Mouse (Mus musculus) left cerebral cortex, postnatal 10 days (tissue): Measurements from ENCODE around the gene Wiz. TPM values are rescaled to one million over a fixed set of nuclear protein-coding genes. Genes with fewer than 3 reads are reported as not detected.

Experiments used
- DNase-seq, 2 experiments: peaks; one replicate each; pipeline ENCODE4 v3.0.0; 2021 to 2022; ENCODE audit warnings: low spot score in 2 of 2, mixed read lengths in 1 of 2; ENCODE audit errors: extremely low spot score in 1 of 2
- intact Hi-C: fragments of 180-260 bp; cut with DNase I; formaldehyde crosslinking; loops from one replicate; pipeline ENCODE4 v1.15.1; 2025
- total RNA-seq, 2 experiments: library from RNA; stranded (reverse); gene quantifications; 2 replicates each; pipeline ENCODE4 v1.2.3; 2021

Gene Wiz
- total RNA-seq, 2 experiments from 2014 or later = 91.6 to 99.3 TPM

- DNase-seq = no peak
- intact Hi-C loops = no loop called here
Measured at GRCm38 (mm10) chr17:32355031-32355430, 34.2 kb downstream of the Wiz start.

GRCm38 (mm10) chr17:32354211-32354610 lies 35.0 kb downstream of the Wiz start:
- intact Hi-C loops = no loop called here
- DNase-seq = no peak

GRCm38 (mm10) chr17:32353696-32354095 lies 35.5 kb downstream of the Wiz start:
- intact Hi-C loops = no loop called here
- peak; percentile 66 to 81 for DNase-seq

GRCm38 (mm10) chr17:32351726-32352125 lies 37.5 kb downstream of the Wiz start:
- intact Hi-C loops = no loop called here
- DNase-seq = no peak

- DNase-seq = no peak
Measured at GRCm38 (mm10) chr17:32351269-32351668, 38.0 kb downstream of the Wiz start.

GRCm38 (mm10) chr17:32350382-32350983 lies 38.8 kb downstream of the Wiz start, which contains the start of gene Akap8l:
Gene Akap8l (minus strand): TSS chr17:32350607.
- DNase-seq = peak; percentile 97 to 99
- intact Hi-C loops = no loop called here

More at GRCm38 (mm10) chr17:32351269-32351668, 38.0 kb downstream of the Wiz start:
- intact Hi-C loops = no loop called here

- DNase-seq = peak in 1 of 2 experiments; percentile 59
- intact Hi-C loops = loop anchor here (2.0 to 5.0 kb wide), 2 partner anchors 82 to 145 kb away; no protein-coding TSS in a partner anchor
Measured at GRCm38 (mm10) chr17:32349851-32350381, 39.3 kb downstream of the Wiz start.

- intact Hi-C loops = loop anchor here (2.0 to 5.0 kb wide), 2 partner anchors 83 to 146 kb away; no protein-coding TSS in a partner anchor
- DNase-seq = no peak
Measured at GRCm38 (mm10) chr17:32349037-32349732, 40.1 kb downstream of the Wiz start.

GRCm38 (mm10) chr17:32348406-32348805 lies 40.8 kb downstream of the Wiz start:
- DNase-seq = no peak
- intact Hi-C loops = loop anchor here (2.0 to 5.0 kb wide), 2 partner anchors 84 to 146 kb away; no protein-coding TSS in a partner anchor

- intact Hi-C loops = no loop called here
- DNase-seq = no peak
Measured at GRCm38 (mm10) chr17:32341102-32341501, 48.1 kb downstream of the Wiz start.

GRCm38 (mm10) chr17:32340110-32340509 lies 49.1 kb downstream of the Wiz start:
- DNase-seq = no peak
- intact Hi-C loops = no loop called here

- no peak for DNase-seq
- intact Hi-C loops = no loop called here
Measured at GRCm38 (mm10) chr17:32335869-32336268, 53.4 kb downstream of the Wiz start.

GRCm38 (mm10) chr17:32334921-32335320 lies 54.3 kb downstream of the Wiz start:
- intact Hi-C loops = no loop called here
- DNase-seq = no peak

- no peak for DNase-seq
- intact Hi-C loops = no loop called here
Measured at GRCm38 (mm10) chr17:32333675-32334303, 55.5 kb downstream of the Wiz start.

- intact Hi-C loops = no loop called here
- DNase-seq = no peak
Measured at GRCm38 (mm10) chr17:32327501-32327900, 61.7 kb downstream of the Wiz start.

- DNase-seq = no peak
- intact Hi-C loops = no loop called here
Measured at GRCm38 (mm10) chr17:32322809-32323208, 66.4 kb downstream of the Wiz start.

- intact Hi-C loops = no loop called here
- no peak for DNase-seq
Measured at GRCm38 (mm10) chr17:32321836-32322235, 67.4 kb downstream of the Wiz start.

GRCm38 (mm10) chr17:32321390-32321734 lies 67.9 kb downstream of the Wiz start:
- intact Hi-C loops = no loop called here

GRCm38 (mm10) chr17:32320597-32321389 lies 68.4 kb downstream of the Wiz start, which contains the start of gene Akap8:
Gene Akap8 (minus strand): TSS chr17:32321238.
- intact Hi-C loops = no loop called here
- DNase-seq = peak; percentile 99

More at GRCm38 (mm10) chr17:32321390-32321734, 67.9 kb downstream of the Wiz start:
- DNase-seq = no peak
